Mouse (Mus musculus) midbrain, embryonic 16.5 days (tissue): ENCODE measurements at regions not wholly inside any gene's neighbourhood (a gene's known extent, or its start where the extent isn't known, plus 50 kb on each side); places are given as distances from the start of the nearest gene placed in this dataset.

Experiments
- ATAC-seq: fragments of 200-750 bp; cut with Nextera tagmentation; 2 replicates; pipeline ENCODE4 v1.8.0; 2017; ENCODE audit warnings: moderate TSS enrichment
- H3K27ac ChIP-seq: fragments of 300-500 bp; sonication (generic); 2 replicates; pipeline ENCODE4 v1.5.1; 2014; ENCODE audit warnings: mild to moderate bottlenecking, low read length, mixed read lengths
- H3K27me3 ChIP-seq: fragments of 300-500 bp; sonication (generic); 2 replicates; pipeline ENCODE4 v1.6.1; 2014; ENCODE audit warnings: low read depth, low read length, mixed read lengths; ENCODE audit not compliant: control insufficient read depth, insufficient read depth
- H3K36me3 ChIP-seq: fragments of 300-500 bp; sonication (generic); 2 replicates; pipeline ENCODE4 v1.6.1; 2014; ENCODE audit warnings: mild to moderate bottlenecking, low read length, moderate library complexity, mixed read lengths; ENCODE audit not compliant: control insufficient read depth, insufficient read depth
- H3K4me1 ChIP-seq: fragments of 300-500 bp; sonication (generic); 2 replicates; pipeline ENCODE4 v1.6.1; 2014; ENCODE audit warnings: mild to moderate bottlenecking, low read length, mixed read lengths; ENCODE audit not compliant: control insufficient read depth, insufficient read depth
- H3K4me2 ChIP-seq: fragments of 300-500 bp; sonication (generic); 2 replicates; pipeline ENCODE4 v1.6.1; 2014; ENCODE audit warnings: mild to moderate bottlenecking, low read length, mixed read lengths
- H3K4me3 ChIP-seq: fragments of 300-500 bp; sonication (generic); 2 replicates; pipeline ENCODE4 v1.5.1; 2014; ENCODE audit warnings: low read depth, mild to moderate bottlenecking, low read length, moderate library complexity, mixed read lengths
- H3K9ac ChIP-seq: fragments of 300-500 bp; sonication (generic); 2 replicates; pipeline ENCODE4 v1.6.1; 2014; ENCODE audit warnings: low read depth, low read length, mixed read lengths
- H3K9me3 ChIP-seq: fragments of 300-500 bp; sonication (generic); replicated peaks from 2 replicates; pipeline ENCODE4 v1.6.1; 2014; ENCODE audit warnings: mild to moderate bottlenecking, low read length, mixed read lengths; ENCODE audit not compliant: control insufficient read depth, poor library complexity, severe bottlenecking
- WGBS: fragments of 180-500 bp; shearing (Covaris S2); extraction: QIAGEN DNeasy Blood & Tissue Kit; methylation state at CpG from one replicate; pipeline ENCODE4 v1.1.7; 2014; 5-methylcytosine and 5-hydroxymethylcytosine counted together

GRCm38 (mm10) chr14:25204091-25204490 lies 254.9 kb upstream of the Zmiz1 start:
- WGBS: 94% methylated on average over 5 of the region's 5 CpGs
- Histone ChIP-seq H3K9me3 (no peaks in the 10 kb centered on the region), H3K4me1 (peaks cover 6% of the 10 kb centered on the region), H3K27me3 (no peaks in the 10 kb centered on the region; the same call in 1 of the 2 replicates), H3K36me3 (no peaks in the 10 kb centered on the region), H3K4me3 (no peak overlapping the region), H3K4me2 (no peak overlapping the region), H3K27ac (no peak overlapping the region), H3K9ac (no peak overlapping the region)
- no peak for ATAC-seq

- H3K27me3 ChIP-seq: no peaks in the 10 kb centered on the region; the same call in 1 of the 2 replicates
- no peak overlapping the region for H3K4me2 ChIP-seq
- H3K9ac ChIP-seq: no peak overlapping the region
- no peaks in the 10 kb centered on the region for H3K9me3 ChIP-seq
- 90% methylated on average over 4 of the region's 4 CpGs for WGBS
- H3K4me3 ChIP-seq: no peak overlapping the region
- no peaks in the 10 kb centered on the region for H3K36me3 ChIP-seq
- no peaks in the 10 kb centered on the region for H3K4me1 ChIP-seq
- H3K27ac ChIP-seq: no peak overlapping the region
- ATAC-seq: no peak
These were observed 252.1 kb upstream of the Zmiz1 start for GRCm38 (mm10) chr14:25206855-25207254.

GRCm38 (mm10) chr14:25207422-25207821 lies 251.6 kb upstream of the Zmiz1 start:
- ATAC-seq: no peak
- Histone ChIP-seq H3K9me3 (no peaks in the 10 kb centered on the region), H3K27me3 (no peaks in the 10 kb centered on the region; the same call in 1 of the 2 replicates), H3K36me3 (no peaks in the 10 kb centered on the region), H3K4me3 (no peak overlapping the region), H3K4me1 (no peaks in the 10 kb centered on the region), H3K27ac (no peak overlapping the region), H3K4me2 (no peak overlapping the region), H3K9ac (no peak overlapping the region)
- WGBS: 81% methylated on average over 5 of the region's 5 CpGs

- H3K9ac ChIP-seq: no peak overlapping the region
- ATAC-seq: no peak
- H3K27ac ChIP-seq: no peak overlapping the region
- H3K4me1 ChIP-seq: no peaks in the 10 kb centered on the region
- no peak overlapping the region for H3K4me2 ChIP-seq
- no peak overlapping the region for H3K4me3 ChIP-seq
- 62% methylated on average over 8 of the region's 9 CpGs for WGBS
- H3K9me3 ChIP-seq: no peaks in the 10 kb centered on the region
- no peaks in the 10 kb centered on the region for H3K36me3 ChIP-seq
- H3K27me3 ChIP-seq: no peaks in the 10 kb centered on the region; the same call in 1 of the 2 replicates
These were observed 250.5 kb upstream of the Zmiz1 start for GRCm38 (mm10) chr14:25208221-25209056.

GRCm38 (mm10) chr14:25213056-25213455 lies 245.9 kb upstream of the Zmiz1 start:
- no peak for ATAC-seq
- H3K4me1 ChIP-seq: no peaks in the 10 kb centered on the region
- 71% methylated on average over 6 of the region's 6 CpGs for WGBS

GRCm38 (mm10) chr14:25223091-25223490 lies 235.9 kb upstream of the Zmiz1 start:
- 50% methylated on average over 1 of the region's 1 CpGs for WGBS

More at GRCm38 (mm10) chr14:25213056-25213455, 245.9 kb upstream of the Zmiz1 start:
- Histone ChIP-seq H3K27ac (no peak overlapping the region), H3K4me2 (no peak overlapping the region), H3K4me3 (no peak overlapping the region), H3K9me3 (no peaks in the 10 kb centered on the region), H3K27me3 (no peaks in the 10 kb centered on the region; the same call in 1 of the 2 replicates), H3K9ac (no peak overlapping the region), H3K36me3 (no peaks in the 10 kb centered on the region)

GRCm38 (mm10) chr14:25225214-25225613 lies 233.8 kb upstream of the Zmiz1 start:
- 37% methylated on average over 3 of the region's 3 CpGs for WGBS
- no peak overlapping the region for H3K9ac ChIP-seq
- peak overlapping the region; percentile 80 for H3K27ac ChIP-seq
- no peaks in the 10 kb centered on the region for H3K9me3 ChIP-seq
- no peak overlapping the region for H3K4me3 ChIP-seq
- no peaks in the 10 kb centered on the region for H3K36me3 ChIP-seq
- no peaks in the 10 kb centered on the region for H3K27me3 ChIP-seq
- H3K4me2 ChIP-seq: no peak overlapping the region
- no peak for ATAC-seq
- peaks cover 26% of the 10 kb centered on the region for H3K4me1 ChIP-seq

More at GRCm38 (mm10) chr14:25223091-25223490, 235.9 kb upstream of the Zmiz1 start:
- no peak overlapping the region for H3K27ac ChIP-seq
- H3K4me1 ChIP-seq: peaks cover 23% of the 10 kb centered on the region
- H3K9ac ChIP-seq: no peak overlapping the region
- no peak for ATAC-seq
- H3K4me3 ChIP-seq: no peak overlapping the region
- no peaks in the 10 kb centered on the region for H3K27me3 ChIP-seq
- no peaks in the 10 kb centered on the region for H3K9me3 ChIP-seq
- H3K36me3 ChIP-seq: no peaks in the 10 kb centered on the region
- no peak overlapping the region for H3K4me2 ChIP-seq

- Histone ChIP-seq H3K4me2 (peak overlapping the region; percentile 30), H3K27ac (peak overlapping the region; percentile 80), H3K36me3 (no peaks in the 10 kb centered on the region), H3K9me3 (no peaks in the 10 kb centered on the region), H3K4me1 (peaks cover 26% of the 10 kb centered on the region), H3K9ac (0 out of 2 replicates have a peak overlapping the region, but pooled peaks have one; percentile 18), H3K4me3 (no peak overlapping the region), H3K27me3 (no peaks in the 10 kb centered on the region)
- peak; percentile 85 for ATAC-seq
- WGBS: 6% methylated on average over 11 of the region's 11 CpGs
These were observed 232.7 kb upstream of the Zmiz1 start for GRCm38 (mm10) chr14:25226155-25226839.
